Mouse (Mus musculus) heart, embryonic 12.5 days (tissue): ENCODE measurements at regions not wholly inside any gene's neighbourhood (a gene's known extent, or its start where the extent isn't known, plus 50 kb on each side); places are given as distances from the start of the nearest gene placed in this dataset.
"Not testable (repeated sequence)": the region's sequence is repeated elsewhere in the genome, so short reads cannot be mapped to it uniquely, and the experiment has no call there.

ENCODE experiments used
- ATAC-seq: fragments of 200-750 bp; cut with Nextera tagmentation; 2 replicates; pipeline ENCODE4 v1.8.0; 2017; ENCODE audit warnings: moderate TSS enrichment, moderate library complexity; ENCODE audit not compliant: insufficient number of reproducible peaks, low FRiP score
- H3K27ac ChIP-seq: fragments of 300-500 bp; sonication (generic); 2 replicates; pipeline ENCODE4 v1.5.1; 2016; ENCODE audit warnings: mild to moderate bottlenecking, moderate library complexity; ENCODE audit not compliant: poor library complexity, severe bottlenecking
- H3K27me3 ChIP-seq: fragments of 300-500 bp; sonication (generic); replicated peaks from 2 replicates; pipeline ENCODE4 v1.6.1; 2016; ENCODE audit warnings: mild to moderate bottlenecking, moderate library complexity
- H3K36me3 ChIP-seq: fragments of 300-500 bp; sonication (generic); 2 replicates; pipeline ENCODE4 v1.6.1; 2016; ENCODE audit warnings: mild to moderate bottlenecking, moderate library complexity
- H3K4me1 ChIP-seq: fragments of 300-500 bp; sonication (generic); replicated peaks from 2 replicates; pipeline ENCODE4 v1.6.1; 2016; ENCODE audit warnings: mild to moderate bottlenecking
- H3K4me2 ChIP-seq: fragments of 300-500 bp; sonication (generic); 2 replicates; pipeline ENCODE4 v1.6.1; 2016; ENCODE audit warnings: mild to moderate bottlenecking, moderate library complexity
- H3K4me3 ChIP-seq: fragments of 300-500 bp; sonication (generic); 2 replicates; pipeline ENCODE4 v1.5.1; 2016; ENCODE audit warnings: mild to moderate bottlenecking
- H3K9ac ChIP-seq: fragments of 300-500 bp; sonication (generic); 2 replicates; pipeline ENCODE4 v1.6.1; 2016; ENCODE audit warnings: mild to moderate bottlenecking, moderate library complexity
- H3K9me3 ChIP-seq: fragments of 300-500 bp; sonication (generic); replicated peaks from 2 replicates; pipeline ENCODE4 v1.6.1; 2016; ENCODE audit warnings: mild to moderate bottlenecking, moderate library complexity
- WGBS: fragments of 180-500 bp; shearing (Covaris S2); methylation state at CpG from one replicate; pipeline ENCODE4 v1.1.7; 2016; 5-methylcytosine and 5-hydroxymethylcytosine counted together

- Histone ChIP-seq H3K4me1 (peaks cover 34% of the 10 kb centered on the region), H3K4me3 (no peak overlapping the region), H3K27me3 (0 out of 2 replicates have a peak, but pooled peaks cover 6% of the 10 kb centered on the region), H3K27ac (no peak overlapping the region), H3K9me3 (0 out of 2 replicates have a peak, but pooled peaks cover 4% of the 10 kb centered on the region), H3K36me3 (no peaks in the 10 kb centered on the region), H3K9ac (no peak overlapping the region), H3K4me2 (no peak overlapping the region)
- ATAC-seq, result no peak
- WGBS, result 45% methylated on average over 2 of the region's 2 CpGs
These were observed 73.7 kb downstream of the Cryaa start for GRCm38 (mm10) chr17:31751262-31751661.

GRCm38 (mm10) chr17:31753113-31753858, 75.7 kb downstream of the Cryaa start:
- 66% methylated on average over 9 of the region's 9 CpGs for WGBS
- H3K4me1 ChIP-seq, result peaks cover 14% of the 10 kb centered on the region
- no peak overlapping the region for H3K4me2 ChIP-seq
- no peaks in the 10 kb centered on the region for H3K36me3 ChIP-seq
- no peak overlapping the region for H3K4me3 ChIP-seq
- no peak for ATAC-seq
- H3K9ac ChIP-seq, result no peak overlapping the region
- 0 out of 2 replicates have a peak, but pooled peaks cover 6% of the 10 kb centered on the region for H3K27me3 ChIP-seq
- H3K27ac ChIP-seq, result no peak overlapping the region
- 0 out of 2 replicates have a peak, but pooled peaks cover 4% of the 10 kb centered on the region for H3K9me3 ChIP-seq

DNA sequence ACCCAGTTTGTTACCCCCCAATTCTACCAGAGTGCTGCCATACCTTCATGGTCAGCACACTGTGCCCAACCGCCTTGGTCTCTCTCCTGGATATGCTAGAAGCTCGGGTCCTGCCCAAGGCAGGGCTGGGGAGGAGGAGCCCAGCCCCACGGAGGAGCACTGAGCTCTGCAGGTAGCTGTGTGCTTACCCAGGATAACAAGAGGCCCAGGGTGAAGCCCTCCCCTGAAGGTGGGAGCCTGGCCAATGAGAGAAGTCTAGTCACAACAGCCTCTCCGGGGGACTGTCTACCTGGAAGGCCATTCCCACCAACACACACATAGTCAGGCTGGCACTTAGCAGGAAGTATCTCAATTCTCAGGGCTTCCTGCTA, 76.2 kb downstream of the Cryaa start:
- no peak overlapping the region for H3K4me3 ChIP-seq
- H3K9ac ChIP-seq, result no peak overlapping the region
- no peak overlapping the region for H3K27ac ChIP-seq
- H3K4me2 ChIP-seq, result no peak overlapping the region
- 0 out of 2 replicates have a peak, but pooled peaks cover 4% of the 10 kb centered on the region for H3K9me3 ChIP-seq
- H3K36me3 ChIP-seq, result no peaks in the 10 kb centered on the region
- H3K4me1 ChIP-seq, result peaks cover 10% of the 10 kb centered on the region
- WGBS, result 52% methylated on average over 4 of the region's 4 CpGs
- ATAC-seq, result no peak
- H3K27me3 ChIP-seq, result 0 out of 2 replicates have a peak, but pooled peaks cover 6% of the 10 kb centered on the region

GRCm38 (mm10) chr17:31760465-31760864, 82.9 kb downstream of the Cryaa start:
- H3K9me3 ChIP-seq, result 0 out of 2 replicates have a peak, but pooled peaks cover 10% of the 10 kb centered on the region
- 82% methylated on average over 2 of the region's 2 CpGs for whole genome bisulfite sequencing
- H3K4me3 ChIP-seq, result no peak overlapping the region
- H3K36me3 ChIP-seq, result no peaks in the 10 kb centered on the region
- H3K27me3 ChIP-seq, result no peaks in the 10 kb centered on the region
- H3K27ac ChIP-seq, result no peak overlapping the region
- ATAC-seq, result no peak
- H3K4me2 ChIP-seq, result no peak overlapping the region
- H3K4me1 ChIP-seq, result peaks cover under 1% of the 10 kb centered on the region; the same call in 1 of the 2 replicates
- H3K9ac ChIP-seq, result no peak overlapping the region

GRCm38 (mm10) chr17:31763078-31763477, 85.5 kb downstream of the Cryaa start:
- Histone ChIP-seq H3K27ac (no peak overlapping the region), H3K9ac (no peak overlapping the region), H3K4me2 (no peak overlapping the region), H3K9me3 (0 out of 2 replicates have a peak, but pooled peaks cover 6% of the 10 kb centered on the region), H3K36me3 (no peaks in the 10 kb centered on the region), H3K27me3 (no peaks in the 10 kb centered on the region), H3K4me1 (peaks cover 24% of the 10 kb centered on the region), H3K4me3 (no peak overlapping the region)
- 59% methylated on average over 5 of the region's 5 CpGs for WGBS
- no peak for ATAC-seq

- H3K4me1 ChIP-seq, result peaks cover 28% of the 10 kb centered on the region
- H3K9me3 ChIP-seq, result peaks cover 19% of the 10 kb centered on the region; the same call in 1 of the 2 replicates
- H3K36me3 ChIP-seq, result no peaks in the 10 kb centered on the region
- H3K4me2 ChIP-seq, result peak overlapping the region; percentile 47
- H3K27ac ChIP-seq, result peak overlapping the region; percentile 84
- peak overlapping the region; percentile 30; the same call in 1 of the 2 replicates for H3K9ac ChIP-seq
- WGBS, result 13% methylated on average over 25 of the region's 25 CpGs
- H3K27me3 ChIP-seq, result no peaks in the 10 kb centered on the region
- peak; percentile 69 for ATAC-seq
- H3K4me3 ChIP-seq, result no peak overlapping the region
These were observed 88.6 kb downstream of the Sik1 start for GRCm38 (mm10) chr17:31766779-31767697.

- Histone ChIP-seq H3K27me3 (no peaks in the 10 kb centered on the region), H3K36me3 (no peaks in the 10 kb centered on the region), H3K9me3 (peaks cover 12% of the 10 kb centered on the region; the same call in 1 of the 2 replicates), H3K9ac (no peak overlapping the region), H3K4me1 (peaks cover 21% of the 10 kb centered on the region), H3K27ac (no peak overlapping the region), H3K4me3 (no peak overlapping the region), H3K4me2 (no peak overlapping the region)
- WGBS, result 80% methylated on average over 9 of the region's 9 CpGs
- no peak for ATAC-seq
These were observed 83.3 kb downstream of the Sik1 start for GRCm38 (mm10) chr17:31772201-31772820.

DNA sequence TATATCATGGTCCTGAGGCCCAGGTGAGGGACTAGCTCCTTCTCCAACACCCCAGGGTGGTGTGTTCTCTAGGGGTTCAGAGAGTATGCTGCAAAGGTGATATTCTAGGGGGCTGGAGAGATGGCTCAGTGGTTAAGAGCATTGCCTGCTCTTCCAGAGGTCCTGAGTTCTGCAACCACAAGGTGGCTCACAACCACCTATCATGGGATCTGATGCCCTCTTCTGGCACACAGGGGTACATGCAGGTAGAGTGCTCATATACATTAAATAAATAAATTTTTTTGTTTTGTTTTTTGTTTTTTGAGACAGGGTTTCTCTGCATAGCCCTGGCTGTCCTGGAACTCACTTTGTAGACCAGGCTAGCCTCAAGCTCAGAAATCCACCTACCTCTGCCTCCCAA, 81.7 kb downstream of the Sik1 start:
- not testable (repeated sequence) for H3K27me3 ChIP-seq, H3K4me2 ChIP-seq, H3K4me3 ChIP-seq, H3K36me3 ChIP-seq, ATAC-seq, H3K27ac ChIP-seq, H3K9ac ChIP-seq
- peaks cover 23% of the 10 kb centered on the region for H3K4me1 ChIP-seq
- H3K9me3 ChIP-seq, result peaks cover 12% of the 10 kb centered on the region; the same call in 1 of the 2 replicates

DNA sequence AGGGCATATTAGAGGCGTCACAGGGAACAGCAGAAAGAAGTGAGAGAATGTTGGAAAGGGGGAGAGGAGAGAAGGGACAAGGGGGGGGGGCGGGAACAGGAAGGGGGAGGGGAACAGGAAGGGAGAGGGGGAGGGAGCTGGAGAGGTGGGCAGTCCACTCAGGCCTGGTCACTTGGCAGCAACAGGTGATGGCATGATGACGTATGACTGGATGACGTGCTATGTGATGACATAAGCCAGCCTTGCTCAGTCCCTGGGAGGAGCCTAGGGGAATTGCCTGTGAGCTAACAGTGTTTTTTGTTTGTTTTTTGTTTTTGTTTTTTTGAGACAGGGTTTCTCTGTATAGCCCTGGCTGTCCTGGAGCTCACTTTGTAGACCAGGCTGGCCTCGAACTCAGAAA, 80.6 kb downstream of the Sik1 start:
- WGBS, result 71% methylated on average over 5 of the region's 5 CpGs
- H3K4me1 ChIP-seq, result peaks cover 23% of the 10 kb centered on the region

DNA sequence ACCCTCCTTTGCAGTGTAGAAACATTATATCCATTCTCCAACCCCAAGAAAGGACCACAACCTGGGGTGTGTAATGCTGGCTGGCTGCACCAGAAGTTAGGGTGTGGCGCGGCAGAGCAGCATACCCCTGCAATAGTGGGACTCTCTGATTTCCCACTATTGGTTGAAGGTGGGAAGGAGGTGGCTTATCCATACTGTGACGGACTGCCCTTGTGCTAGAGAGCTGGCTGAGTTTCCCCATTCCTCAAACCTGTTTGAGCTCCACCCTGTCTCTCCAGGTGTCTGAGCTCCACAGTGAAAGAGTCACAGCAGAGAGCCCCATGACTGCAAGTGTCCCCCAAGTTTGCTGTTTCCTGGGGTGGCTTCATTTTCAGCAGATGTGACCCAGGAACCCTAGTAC, 79.6 kb downstream of the Sik1 start:
- WGBS, result 85% methylated on average over 3 of the region's 3 CpGs

More for the DNA sequence above, 80.6 kb downstream of the Sik1 start:
- Histone ChIP-seq H3K9ac (no peak overlapping the region), H3K27ac (no peak overlapping the region), H3K27me3 (no peaks in the 10 kb centered on the region), H3K36me3 (no peaks in the 10 kb centered on the region), H3K9me3 (peaks cover 7% of the 10 kb centered on the region; the same call in 1 of the 2 replicates), H3K4me3 (no peak overlapping the region), H3K4me2 (no peak overlapping the region)
- ATAC-seq, result no peak

More for the DNA sequence above, 79.6 kb downstream of the Sik1 start:
- Histone ChIP-seq H3K36me3 (no peaks in the 10 kb centered on the region), H3K27me3 (no peaks in the 10 kb centered on the region), H3K9ac (no peak overlapping the region), H3K9me3 (no peaks in the 10 kb centered on the region), H3K4me2 (no peak overlapping the region), H3K4me1 (peaks cover 24% of the 10 kb centered on the region), H3K27ac (no peak overlapping the region), H3K4me3 (no peak overlapping the region)
- ATAC-seq, result no peak
